Mouse (Mus musculus): ENCODE measurements around the gene Hhat. TPM values are rescaled to one million over a fixed set of nuclear protein-coding genes. Genes with fewer than 3 reads are reported as not detected.

The Hhat gene
- total and polyA plus RNA-seq, 2 experiments from 2014 or later = 4.0 to 13.2 TPM

- Histone ChIP-seq H3K9me3 (replicated peaks; ENCODE audit: control insufficient read depth, low read length) (no peaks in the 10 kb centered on the region), H3K9ac (replicated peaks; ENCODE audit: low read depth, low read length) (no peak overlapping the region), H3K27ac (ENCODE audit: low read depth) (no peak overlapping the region), H3K36me3 (replicated peaks; ENCODE audit: control insufficient read depth, insufficient read depth, low read length) (no peaks in the 10 kb centered on the region), H3K4me2 (ENCODE audit: low read depth, low read length) (no peak overlapping the region), H3K4me3 (ENCODE audit: low read depth, low read length) (no peak overlapping the region), H3K27me3 (ENCODE audit: control insufficient read depth, insufficient read depth, low read length) (no peaks in the 10 kb centered on the region), H3K4me1 (ENCODE audit: control insufficient read depth, insufficient read depth) (no peaks in the 10 kb centered on the region)
- WGBS = 44% methylated on average over 5 of the region's 5 CpGs
- ATAC-seq (ENCODE audit: insufficient read depth, low read depth) = no peak
- TF ChIP-seq EP300 (IDR thresholded peaks at IDR 0.05; ENCODE audit: low read depth) (no peak), CTCF (IDR thresholded peaks at IDR 0.05; ENCODE audit: low read depth) (no peak)
- no peak for DNase-seq (ENCODE audit: low spot score)
These were observed 166.6 kb downstream of the Hhat start for GRCm38 (mm10) chr1:192604413-192604812.

DNA sequence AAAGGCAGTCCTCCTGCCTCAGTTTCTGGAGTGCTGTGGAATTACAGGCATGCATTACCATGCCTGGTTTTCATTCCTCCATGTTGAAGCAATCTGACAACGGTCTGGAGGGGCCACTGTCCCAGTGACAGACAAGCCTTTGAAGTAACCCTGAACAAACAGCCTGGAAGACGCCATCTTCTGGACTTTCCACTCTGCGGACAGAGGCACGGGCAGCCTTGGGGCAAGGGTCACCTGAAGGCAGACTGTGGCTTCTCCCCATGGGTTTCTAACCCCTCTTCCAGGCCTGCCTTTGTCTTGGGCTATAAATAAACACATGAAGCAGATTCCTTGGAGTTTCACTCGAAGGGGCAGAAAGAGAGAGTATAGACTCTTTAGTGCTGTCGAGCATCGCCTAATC, 167.5 kb downstream of the Hhat start:
- Histone ChIP-seq H3K27ac (ENCODE audit: low read depth) (no peak overlapping the region), H3K36me3 (replicated peaks; ENCODE audit: control insufficient read depth, insufficient read depth, low read length) (no peaks in the 10 kb centered on the region), H3K4me1 (ENCODE audit: control insufficient read depth, insufficient read depth) (no peaks in the 10 kb centered on the region), H3K4me2 (ENCODE audit: low read depth, low read length) (no peak overlapping the region), H3K9ac (replicated peaks; ENCODE audit: low read depth, low read length) (no peak overlapping the region), H3K4me3 (ENCODE audit: low read depth, low read length) (no peak overlapping the region), H3K27me3 (ENCODE audit: control insufficient read depth, insufficient read depth, low read length) (no peaks in the 10 kb centered on the region), H3K9me3 (replicated peaks; ENCODE audit: control insufficient read depth, low read length) (no peaks in the 10 kb centered on the region)
- ATAC-seq (ENCODE audit: insufficient read depth, low read depth) (no peak), DNase-seq (ENCODE audit: low spot score) (no peak)
- no peak for TF ChIP-seq EP300 (IDR thresholded peaks at IDR 0.05; ENCODE audit: low read depth)
- TF ChIP-seq CTCF (IDR thresholded peaks at IDR 0.05; ENCODE audit: low read depth) = no peak
- 45% methylated on average over 7 of the region's 7 CpGs for WGBS

DNA sequence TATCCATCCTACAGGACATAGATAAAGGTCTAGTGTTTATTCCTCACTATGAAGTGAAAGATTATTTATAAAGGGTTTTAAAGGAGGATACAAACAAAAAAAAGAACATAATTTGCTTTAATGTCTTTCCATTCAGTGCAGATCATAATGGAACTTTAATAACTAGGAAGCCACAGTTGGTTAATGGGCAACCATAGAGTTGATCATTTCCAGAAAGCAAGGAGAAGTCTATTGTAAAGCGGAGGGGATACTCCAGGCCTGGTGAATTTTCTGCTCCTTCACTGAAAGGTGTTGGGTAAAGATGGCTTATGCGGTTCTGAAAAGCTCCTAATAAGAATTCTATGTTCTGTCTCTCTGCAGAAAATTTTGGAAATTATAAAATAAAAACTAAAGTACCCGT, 169.8 kb downstream of the Hhat start:
- Histone ChIP-seq H3K27ac (ENCODE audit: low read depth) (no peak overlapping the region), H3K9me3 (replicated peaks; ENCODE audit: control insufficient read depth, low read length) (no peaks in the 10 kb centered on the region), H3K9ac (replicated peaks; ENCODE audit: low read depth, low read length) (no peak overlapping the region), H3K4me2 (ENCODE audit: low read depth, low read length) (no peak overlapping the region), H3K36me3 (replicated peaks; ENCODE audit: control insufficient read depth, insufficient read depth, low read length) (no peaks in the 10 kb centered on the region), H3K4me1 (ENCODE audit: control insufficient read depth, insufficient read depth) (no peaks in the 10 kb centered on the region), H3K4me3 (ENCODE audit: low read depth, low read length) (no peak overlapping the region), H3K27me3 (ENCODE audit: control insufficient read depth, insufficient read depth, low read length) (no peaks in the 10 kb centered on the region)
- WGBS = 87% methylated on average over 3 of the region's 3 CpGs
- TF ChIP-seq EP300 (IDR thresholded peaks at IDR 0.05; ENCODE audit: low read depth) (no peak), CTCF (IDR thresholded peaks at IDR 0.05; ENCODE audit: low read depth) (no peak)
- no peak for DNase-seq (ENCODE audit: low spot score)
- no peak for ATAC-seq (ENCODE audit: insufficient read depth, low read depth)

DNA sequence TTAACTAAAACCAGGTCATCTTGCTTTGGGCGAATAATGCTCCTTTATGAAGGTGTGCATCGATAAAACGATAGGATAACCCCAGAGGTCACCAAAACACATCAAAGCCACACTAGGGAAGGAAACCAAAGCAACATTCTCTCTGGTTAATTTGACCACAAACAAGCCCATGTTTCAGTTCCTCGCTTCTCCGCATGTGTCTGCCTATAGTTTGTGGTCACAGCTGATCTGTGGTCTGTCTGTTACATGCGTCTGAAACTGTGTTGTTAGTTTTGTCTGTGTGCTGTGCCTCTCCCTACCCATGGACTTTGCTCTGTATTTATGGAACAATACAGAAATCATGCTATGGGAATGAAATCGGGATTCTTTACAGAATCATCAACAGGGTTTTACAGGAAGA, 171.3 kb downstream of the Hhat start:
- no peaks in the 10 kb centered on the region for H3K27me3 ChIP-seq (ENCODE audit: control insufficient read depth, insufficient read depth, low read length)
- H3K9ac ChIP-seq (replicated peaks; ENCODE audit: low read depth, low read length) = no peak overlapping the region
- no peak overlapping the region for H3K27ac ChIP-seq (ENCODE audit: low read depth)
- TF ChIP-seq EP300 (IDR thresholded peaks at IDR 0.05; ENCODE audit: low read depth) (no peak), CTCF (IDR thresholded peaks at IDR 0.05; ENCODE audit: low read depth) (no peak)
- no peaks in the 10 kb centered on the region for H3K9me3 ChIP-seq (replicated peaks; ENCODE audit: control insufficient read depth, low read length)
- ATAC-seq (ENCODE audit: insufficient read depth, low read depth) = no peak
- H3K36me3 ChIP-seq (replicated peaks; ENCODE audit: control insufficient read depth, insufficient read depth, low read length) = no peaks in the 10 kb centered on the region
- no peak overlapping the region for H3K4me3 ChIP-seq (ENCODE audit: low read depth, low read length)
- H3K4me2 ChIP-seq (ENCODE audit: low read depth, low read length) = no peak overlapping the region
- WGBS = 81% methylated on average over 7 of the region's 7 CpGs
- no peaks in the 10 kb centered on the region for H3K4me1 ChIP-seq (ENCODE audit: control insufficient read depth, insufficient read depth)
- DNase-seq (ENCODE audit: low spot score) = no peak

DNA sequence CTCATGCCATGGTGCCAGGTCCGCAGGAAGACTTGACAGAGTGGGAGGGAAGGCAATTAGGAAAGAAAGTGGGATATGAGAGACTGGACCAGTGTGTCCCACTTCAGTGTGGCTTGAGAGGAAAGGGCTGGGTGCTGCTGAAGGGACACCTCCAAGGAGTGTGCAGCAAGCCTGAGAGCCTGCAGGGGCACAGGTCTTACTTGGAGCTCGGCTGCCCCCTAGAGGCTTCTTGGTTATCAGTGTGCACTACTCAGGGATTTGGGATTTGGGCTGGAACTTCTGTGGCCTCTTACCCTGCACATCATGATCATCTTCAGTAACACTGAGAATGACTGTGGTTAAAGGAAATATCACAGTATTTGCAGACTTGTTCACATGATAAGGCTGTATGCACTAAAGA, 172.6 kb downstream of the Hhat start:
- H3K27ac ChIP-seq (ENCODE audit: low read depth) = no peak overlapping the region
- no peak for TF ChIP-seq EP300 (IDR thresholded peaks at IDR 0.05; ENCODE audit: low read depth)
- peak; percentile 73 for TF ChIP-seq CTCF (IDR thresholded peaks at IDR 0.05; ENCODE audit: low read depth)
- 48% methylated on average over 2 of the region's 2 CpGs for WGBS
- H3K36me3 ChIP-seq (replicated peaks; ENCODE audit: control insufficient read depth, insufficient read depth, low read length) = no peaks in the 10 kb centered on the region
- DNase-seq (ENCODE audit: low spot score) (peak; percentile 54), ATAC-seq (ENCODE audit: insufficient read depth, low read depth) (peak; percentile 67; the same call in 1 of the 2 replicates)
- H3K4me1 ChIP-seq (ENCODE audit: control insufficient read depth, insufficient read depth) = no peaks in the 10 kb centered on the region
- H3K4me2 ChIP-seq (ENCODE audit: low read depth, low read length) = no peak overlapping the region
- H3K9ac ChIP-seq (replicated peaks; ENCODE audit: low read depth, low read length) = no peak overlapping the region
- H3K9me3 ChIP-seq (replicated peaks; ENCODE audit: control insufficient read depth, low read length) = no peaks in the 10 kb centered on the region
- H3K27me3 ChIP-seq (ENCODE audit: control insufficient read depth, insufficient read depth, low read length) = no peaks in the 10 kb centered on the region
- no peak overlapping the region for H3K4me3 ChIP-seq (ENCODE audit: low read depth, low read length)

DNA sequence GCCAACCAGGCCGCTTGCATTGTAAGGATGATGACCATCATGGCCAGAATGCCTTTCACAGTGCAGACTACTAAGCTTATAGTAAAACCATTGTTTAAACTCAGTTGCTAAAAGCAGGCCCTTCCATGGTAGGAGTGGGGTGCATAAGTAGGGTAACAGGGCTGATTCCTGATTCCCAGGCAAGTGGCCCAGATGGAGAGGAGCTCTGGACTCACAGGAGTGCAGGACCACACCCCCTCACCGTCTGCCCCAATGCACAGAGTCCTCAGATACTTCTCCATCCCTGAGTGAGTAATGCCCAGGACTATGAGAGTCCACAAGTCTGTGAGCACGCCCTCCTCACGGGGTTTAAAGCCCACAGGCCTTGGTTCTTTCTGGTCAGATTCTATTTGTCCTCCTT, 175.6 kb downstream of the Hhat start:
- 68% methylated on average over 4 of the region's 4 CpGs for WGBS
- no peak overlapping the region for H3K4me3 ChIP-seq (ENCODE audit: low read depth, low read length)
- H3K27me3 ChIP-seq (ENCODE audit: control insufficient read depth, insufficient read depth, low read length) = no peaks in the 10 kb centered on the region
- H3K27ac ChIP-seq (ENCODE audit: low read depth) = no peak overlapping the region
- H3K4me1 ChIP-seq (ENCODE audit: control insufficient read depth, insufficient read depth) = no peaks in the 10 kb centered on the region
- DNase-seq (ENCODE audit: low spot score) (no peak), ATAC-seq (ENCODE audit: insufficient read depth, low read depth) (no peak)
- no peak overlapping the region for H3K4me2 ChIP-seq (ENCODE audit: low read depth, low read length)
- no peaks in the 10 kb centered on the region for H3K9me3 ChIP-seq (replicated peaks; ENCODE audit: control insufficient read depth, low read length)
- no peaks in the 10 kb centered on the region for H3K36me3 ChIP-seq (replicated peaks; ENCODE audit: control insufficient read depth, insufficient read depth, low read length)
- no peak overlapping the region for H3K9ac ChIP-seq (replicated peaks; ENCODE audit: low read depth, low read length)
- TF ChIP-seq CTCF (IDR thresholded peaks at IDR 0.05; ENCODE audit: low read depth) (no peak), EP300 (IDR thresholded peaks at IDR 0.05; ENCODE audit: low read depth) (no peak)

Measured in heart, postnatal 0 days (tissue).